Mouse (Mus musculus) layer of hippocampus, adult 9-10 months (tissue): ENCODE measurements around the gene Ski.

ENCODE experiments used
- DNase-seq: peaks from one replicate; pipeline ENCODE4 v3.0.0; 2022; ENCODE audit warnings: low spot score

Ski gene

GRCm38 (mm10) chr4:155150276-155151113 lies 71.9 kb downstream of the Ski start:
- no peak for DNase-seq

- DNase-seq, result no peak
Measured at GRCm38 (mm10) chr4:155149941-155150275, 72.5 kb downstream of the Ski start.

GRCm38 (mm10) chr4:155148910-155149698 lies 73.3 kb downstream of the Ski start:
- no peak for DNase-seq

- DNase-seq, result no peak
Measured at GRCm38 (mm10) chr4:155148453-155148852, 73.9 kb downstream of the Ski start.

- no peak for DNase-seq
Measured at GRCm38 (mm10) chr4:155146107-155146823, 76.1 kb downstream of the Ski start.

- DNase-seq, result no peak
Measured at GRCm38 (mm10) chr4:155144548-155145180, 77.7 kb downstream of the Ski start.

- DNase-seq, result no peak
Measured at GRCm38 (mm10) chr4:155143871-155144502, 78.4 kb downstream of the Ski start.

- no peak for DNase-seq
Measured at GRCm38 (mm10) chr4:155143411-155143810, 79.0 kb downstream of the Ski start.

- DNase-seq, result no peak
Measured at GRCm38 (mm10) chr4:155142836-155143235, 79.6 kb downstream of the Ski start.

GRCm38 (mm10) chr4:155140795-155141265 lies 81.6 kb downstream of the Ski start:
- no peak for DNase-seq

- no peak for DNase-seq
Measured at GRCm38 (mm10) chr4:155140150-155140549, 82.2 kb downstream of the Ski start.

- DNase-seq, result no peak
Measured at GRCm38 (mm10) chr4:155139281-155140045, 82.9 kb downstream of the Ski start.

GRCm38 (mm10) chr4:155138451-155138850 lies 83.9 kb downstream of the Ski start:
- DNase-seq, result no peak

- no peak for DNase-seq
Measured at GRCm38 (mm10) chr4:155137891-155138290, 84.5 kb downstream of the Ski start.

- DNase-seq, result no peak
Measured at GRCm38 (mm10) chr4:155135909-155136585, 86.3 kb downstream of the Ski start.

GRCm38 (mm10) chr4:155134686-155135172 lies 87.7 kb downstream of the Ski start:
- DNase-seq, result no peak

- DNase-seq, result no peak
Measured at GRCm38 (mm10) chr4:155133658-155134417, 88.6 kb downstream of the Ski start.

GRCm38 (mm10) chr4:155133188-155133587 lies 89.2 kb downstream of the Ski start:
- no peak for DNase-seq

- no peak for DNase-seq
Measured at GRCm38 (mm10) chr4:155130616-155131015, 91.8 kb downstream of the Ski start.
